Mouse (Mus musculus): ENCODE measurements around the gene Pkd1l2.

DNA sequence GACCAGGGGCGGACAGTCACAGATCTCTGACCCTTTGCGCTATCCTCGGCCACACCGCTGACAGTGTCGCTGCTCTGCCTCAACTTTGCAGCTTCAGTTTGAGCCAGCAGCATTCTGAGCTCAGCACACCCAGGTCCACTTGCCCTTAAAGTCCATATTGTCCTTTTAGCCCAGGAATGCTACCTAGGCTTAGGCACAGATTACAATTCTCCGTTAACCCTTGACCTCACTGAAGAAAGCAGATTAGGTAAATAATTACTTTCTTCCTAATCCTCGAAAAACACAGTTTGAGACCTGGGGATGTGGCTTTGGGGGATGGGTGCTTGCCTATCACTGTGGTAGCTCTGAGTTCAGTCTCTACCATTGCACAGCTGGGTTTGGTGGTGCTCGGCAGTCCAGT, 91.0 kb downstream of the Pkd1l2 start:
- TF ChIP-seq CHD2 (IDR thresholded peaks at IDR 0.05; ENCODE audit: low read depth, low read length), result no peak
- no peak for TF ChIP-seq ZC3H11A (IDR thresholded peaks at IDR 0.05; ENCODE audit: borderline replicate concordance, low read depth, low read length)
- TF ChIP-seq ZNF384 (IDR thresholded peaks at IDR 0.05; ENCODE audit: low read depth, low read length), result no peak

Measured in ES-E14 (cell line).